Mouse (Mus musculus) MEL (cell line): ENCODE data around the gene Gcsam. TPM values are rescaled to one million over a fixed set of nuclear protein-coding genes. Genes with fewer than 3 reads are reported as not detected.

ENCODE experiments used
- DNase-seq: peaks from one replicate; pipeline ENCODE4 v3.0.0; 2011; ENCODE audit warnings: low read depth, low spot score
- H3K27ac ChIP-seq: 2 replicates; pipeline ENCODE4 v1.5.1; 2012; ENCODE audit warnings: low read depth, mild to moderate bottlenecking, control low read depth, low read length, moderate library complexity; ENCODE audit not compliant: control insufficient read depth
- H3K27me3 ChIP-seq, 2 experiments: fragments of 150-350 bp in 1 of 2; sonication (generic) in 1 of 2; 2 replicates each; pipeline ENCODE4 v1.6.1; 2012; ENCODE audit warnings: low read length in 2 of 2, mild to moderate bottlenecking in 2 of 2, improper control_type of control experiment in 1 of 2, moderate library complexity in 1 of 2; ENCODE audit not compliant: insufficient read depth in 2 of 2, control insufficient read depth in 1 of 2
- H3K36me3 ChIP-seq, 2 experiments: 2 replicates each; pipeline ENCODE4 v1.6.1; 2012 to 2014; ENCODE audit warnings: low read length in 2 of 2, improper control_type of control experiment in 1 of 2, inconsistent platforms in 1 of 2, mild to moderate bottlenecking in 1 of 2; ENCODE audit not compliant: insufficient read depth in 2 of 2, control insufficient read depth in 1 of 2
- H3K4me1 ChIP-seq, 2 experiments: fragments of 150-350 bp in 1 of 2; sonication (generic) in 1 of 2; 2 replicates each; pipeline ENCODE4 v1.6.1; 2012; ENCODE audit warnings: low read length in 2 of 2, improper control_type of control experiment in 1 of 2, mild to moderate bottlenecking in 1 of 2; ENCODE audit not compliant: insufficient read depth in 2 of 2, control insufficient read depth in 1 of 2
- H3K4me3 ChIP-seq, 2 experiments: fragments of 150-350 bp in 1 of 2; sonication (generic) in 1 of 2; 2 replicates each; pipeline ENCODE4 v1.5.1; 2012; ENCODE audit warnings: low read depth in 2 of 2, low read length in 2 of 2, mild to moderate bottlenecking in 2 of 2, moderate library complexity in 2 of 2, control low read depth in 1 of 2, improper control_type of control experiment in 1 of 2; ENCODE audit not compliant: control insufficient read depth in 1 of 2, insufficient read depth in 1 of 2
- H3K79me2 ChIP-seq: 2 replicates; pipeline ENCODE4 v1.6.1; 2012; ENCODE audit warnings: mild to moderate bottlenecking, low read length, moderate library complexity; ENCODE audit not compliant: control insufficient read depth, poor library complexity, insufficient read depth
- H3K9ac ChIP-seq: 2 replicates; pipeline ENCODE4 v1.6.1; 2012; ENCODE audit warnings: low read depth, mild to moderate bottlenecking, control low read depth, low read length, moderate library complexity; ENCODE audit not compliant: control insufficient read depth, poor library complexity, severe bottlenecking
- H3K9me3 ChIP-seq: fragments of 150-350 bp; sonication (generic); replicated peaks from 2 replicates; pipeline ENCODE4 v1.6.1; 2012; ENCODE audit warnings: mild to moderate bottlenecking, low read length, improper control_type of control experiment, moderate library complexity; ENCODE audit not compliant: insufficient read depth
- CHD2 ChIP-seq: IDR thresholded peaks from 2 replicates; pipeline ENCODE4 v1.6.1; 2011; ENCODE audit warnings: low read length, improper control_type of control experiment
- ETS1 ChIP-seq: IDR thresholded peaks from 2 replicates; pipeline ENCODE4 v1.6.1; 2012; ENCODE audit warnings: low read depth, mild to moderate bottlenecking, inconsistent platforms, low read length, improper control_type of control experiment, moderate library complexity
- GABPA ChIP-seq: IDR thresholded peaks from 2 replicates; pipeline ENCODE4 v1.6.1; 2012; ENCODE audit warnings: low read depth, mild to moderate bottlenecking, inconsistent platforms, low read length, improper control_type of control experiment, moderate library complexity
- GATA1 ChIP-seq: IDR thresholded peaks from 2 replicates; pipeline ENCODE4 v1.6.1; 2011; ENCODE audit warnings: low read depth, low read length, improper control_type of control experiment
- HCFC1 ChIP-seq: IDR thresholded peaks from 2 replicates; pipeline ENCODE4 v1.6.1; 2012; ENCODE audit warnings: low read depth, mild to moderate bottlenecking, inconsistent platforms, low read length, improper control_type of control experiment, moderate library complexity
- KAT2A ChIP-seq: conservative IDR thresholded peaks from 2 replicates; pipeline ENCODE4 v1.6.1; 2012; ENCODE audit warnings: low read depth, low read length, improper control_type of control experiment, inconsistent platforms
- MAFK ChIP-seq: IDR thresholded peaks from 2 replicates; pipeline ENCODE4 v1.6.1; 2011; ENCODE audit warnings: low read depth, mild to moderate bottlenecking, low read length, improper control_type of control experiment, borderline replicate concordance
- MAX ChIP-seq: IDR thresholded peaks from 2 replicates; pipeline ENCODE4 v1.6.1; 2011; ENCODE audit warnings: low read length, improper control_type of control experiment
- MAZ ChIP-seq: IDR thresholded peaks from 2 replicates; pipeline ENCODE4 v1.6.1; 2012; ENCODE audit warnings: low read depth, mild to moderate bottlenecking, inconsistent platforms, low read length, improper control_type of control experiment
- MEF2A ChIP-seq: IDR thresholded peaks from 2 replicates; pipeline ENCODE4 v1.6.1; 2014; ENCODE audit warnings: low read depth, mild to moderate bottlenecking, inconsistent platforms, low read length, improper control_type of control experiment; ENCODE audit not compliant: poor library complexity, insufficient replicate concordance, severe bottlenecking; ENCODE audit errors: extremely low read depth
- MYB ChIP-seq: IDR thresholded peaks from 2 replicates; pipeline ENCODE4 v1.6.1; 2011; ENCODE audit warnings: mild to moderate bottlenecking, low read depth, low read length, improper control_type of control experiment
- NELFE ChIP-seq: IDR thresholded peaks from 2 replicates; pipeline ENCODE4 v1.6.1; 2011; ENCODE audit warnings: low read depth, low read length, improper control_type of control experiment
- POLR2AphosphoS2 ChIP-seq: IDR thresholded peaks from 2 replicates; pipeline ENCODE4 v1.6.1; 2011; ENCODE audit warnings: low read length, improper control_type of control experiment
- RCOR1 ChIP-seq: IDR thresholded peaks from 2 replicates; pipeline ENCODE4 v1.6.1; 2012; ENCODE audit warnings: low read depth, mild to moderate bottlenecking, inconsistent platforms, low read length, improper control_type of control experiment
- SIN3A ChIP-seq: IDR thresholded peaks from 2 replicates; pipeline ENCODE4 v1.6.1; 2012; ENCODE audit warnings: low read length, improper control_type of control experiment, inconsistent platforms
- SMC3 ChIP-seq: IDR thresholded peaks from 2 replicates; pipeline ENCODE4 v1.6.1; 2011; ENCODE audit warnings: low read depth, low read length, improper control_type of control experiment
- TBP ChIP-seq: IDR thresholded peaks from 2 replicates; pipeline ENCODE4 v1.8.0; 2011; ENCODE audit warnings: low read depth, low read length, improper control_type of control experiment
- TCF12 ChIP-seq: IDR thresholded peaks from 2 replicates; pipeline ENCODE4 v1.6.1; 2014; ENCODE audit warnings: low read depth, mild to moderate bottlenecking, inconsistent platforms, low read length, improper control_type of control experiment, moderate library complexity
- USF1 ChIP-seq: IDR thresholded peaks from 2 replicates; pipeline ENCODE4 v1.6.1; 2014; ENCODE audit warnings: low read depth, mild to moderate bottlenecking, inconsistent platforms, low read length, improper control_type of control experiment, moderate library complexity
- ZC3H11A ChIP-seq: IDR thresholded peaks from 2 replicates; pipeline ENCODE4 v1.6.1; 2012; ENCODE audit warnings: low read depth, mild to moderate bottlenecking, inconsistent platforms, low read length, improper control_type of control experiment
- ZKSCAN1 ChIP-seq: IDR thresholded peaks from 2 replicates; pipeline ENCODE4 v1.6.1; 2012; ENCODE audit warnings: low read depth, mild to moderate bottlenecking, inconsistent platforms, low read length, improper control_type of control experiment, moderate library complexity
- ZMIZ1 ChIP-seq: IDR thresholded peaks from 2 replicates; pipeline ENCODE4 v1.6.1; 2012; ENCODE audit warnings: low read depth, mild to moderate bottlenecking, inconsistent platforms, low read length, improper control_type of control experiment, moderate library complexity
- ZNF384 ChIP-seq: IDR thresholded peaks from 2 replicates; pipeline ENCODE4 v1.6.1; 2012; ENCODE audit warnings: low read depth, mild to moderate bottlenecking, inconsistent platforms, low read length, improper control_type of control experiment
- polyA plus RNA-seq, 2 experiments: library from polyadenylated mRNA; stranded (reverse) in 1 of 2; unstranded in 1 of 2; fragments of >175 nt in 1 of 2; fragments of >200 nt in 1 of 2; gene quantifications; 2 replicates each; pipeline versions ENCODE4 v1.2.1 to v1.2.4; 2012; ENCODE audit warnings: low replicate concordance in 2 of 2, low read depth in 1 of 2; ENCODE audit not compliant: insufficient read length in 2 of 2, insufficient read depth in 1 of 2, missing spikeins in 1 of 2
- total RNA-seq: library from RNA; depleted of rRNA; stranded (reverse); fragments of 300-350 nt; gene quantifications from 2 replicates; pipeline ENCODE4 v1.2.3, GENCODE M21; 2012

The Gcsam gene
- total and polyA plus RNA-seq, 3 experiments: not detected

- Histone ChIP-seq H3K9me3 (no peaks in the 10 kb centered on the region), H3K4me3 (no peak overlapping the region), H3K9ac (no peak overlapping the region), H3K79me2 (no peaks in the 10 kb centered on the region), H3K36me3 (peaks cover 0 to 2% of the 10 kb centered on the region in 2 experiments; a peak in 1 of 4 replicates), H3K27ac (no peak overlapping the region), H3K4me1 (no peaks in the 10 kb centered on the region), H3K27me3 (no peaks in the 10 kb centered on the region)
- no peak for TF ChIP-seq SIN3A
- TF ChIP-seq NELFE: no peak
- TF ChIP-seq HCFC1: no peak
- no peak for TF ChIP-seq MAZ
- TF ChIP-seq KAT2A: no peak
- TF ChIP-seq GATA1: no peak
- no peak for TF ChIP-seq RCOR1
- TF ChIP-seq ETS1: no peak
- no peak for TF ChIP-seq MAFK
- TF ChIP-seq MAX: no peak
- DNase-seq: no peak
These were observed 31.1 kb downstream of the Gcsam start for GRCm38 (mm10) chr16:45641301-45641700.

GRCm38 (mm10) chr16:45643944-45644343 lies 33.8 kb downstream of the Gcsam start:
- Histone ChIP-seq H3K9me3 (no peaks in the 10 kb centered on the region), H3K36me3 (peaks cover 0 to 2% of the 10 kb centered on the region in 2 experiments; a peak in 1 of 4 replicates), H3K27ac (no peak overlapping the region), H3K27me3 (no peaks in the 10 kb centered on the region), H3K4me1 (no peaks in the 10 kb centered on the region), H3K79me2 (no peaks in the 10 kb centered on the region), H3K9ac (no peak overlapping the region), H3K4me3 (no peak overlapping the region)
- no peak for DNase-seq
- TF ChIP-seq KAT2A (no peak), ETS1 (no peak), CHD2 (no peak), USF1 (no peak), MYB (no peak), ZKSCAN1 (no peak)

GRCm38 (mm10) chr16:45644380-45644779 lies 34.2 kb downstream of the Gcsam start:
- no peak for DNase-seq
- Histone ChIP-seq H3K4me1 (no peaks in the 10 kb centered on the region), H3K36me3 (peaks cover 0 to 2% of the 10 kb centered on the region in 2 experiments; a peak in 1 of 4 replicates), H3K27me3 (no peaks in the 10 kb centered on the region), H3K27ac (no peak overlapping the region), H3K9me3 (no peaks in the 10 kb centered on the region), H3K79me2 (no peaks in the 10 kb centered on the region), H3K9ac (no peak overlapping the region)
- TF ChIP-seq ZMIZ1 (no peak), TBP (no peak), MEF2A (no peak), SMC3 (no peak), TCF12 (no peak), RCOR1 (no peak), NELFE (no peak), POLR2AphosphoS2 (no peak), MAFK (no peak), GATA1 (no peak), ZC3H11A (no peak), GABPA (no peak), ZNF384 (no peak), MYB (no peak)
- TF ChIP-seq, all 39 proteins: peak for 0
- no peak overlapping the region for H3K4me3 ChIP-seq
